Mouse (Mus musculus): Measurements from ENCODE around the gene Gm20388. TPM values are rescaled to one million over a fixed set of nuclear protein-coding genes. Genes with fewer than 3 reads are reported as not detected.

Gene Gm20388
- polyA plus RNA-seq, 1 experiment from 2014 or later = not detected

- 4% methylated on average over 7 of the region's 7 CpGs for WGBS
- no peaks in the 10 kb centered on the region for H3K36me3 ChIP-seq (replicated peaks; ENCODE audit: control insufficient read depth, insufficient read depth)
- ATAC-seq (ENCODE audit: low FRiP score) (no peak; the same call in 1 of the 2 replicates), DNase-seq (ENCODE audit: low spot score) (no peak)
- H3K27ac ChIP-seq = peak overlapping the region; percentile 55
- no peak overlapping the region for H3K4me3 ChIP-seq (replicated peaks; ENCODE audit: low read length)
- H3K9me3 ChIP-seq (ENCODE audit: control insufficient read depth, low read length) = no peaks in the 10 kb centered on the region
- H3K4me1 ChIP-seq (replicated peaks; ENCODE audit: control insufficient read depth, insufficient read depth, low read length) = peaks cover 34% of the 10 kb centered on the region
- H3K27me3 ChIP-seq (ENCODE audit: control insufficient read depth, insufficient read depth, low read length) = no peaks in the 10 kb centered on the region
- H3K9ac ChIP-seq = no peak overlapping the region
- H3K4me2 ChIP-seq (replicated peaks) = no peak overlapping the region
Observed at GRCm38 (mm10) chr8:120471166-120471565, 560.5 kb downstream of the Gm20388 start.

DNA sequence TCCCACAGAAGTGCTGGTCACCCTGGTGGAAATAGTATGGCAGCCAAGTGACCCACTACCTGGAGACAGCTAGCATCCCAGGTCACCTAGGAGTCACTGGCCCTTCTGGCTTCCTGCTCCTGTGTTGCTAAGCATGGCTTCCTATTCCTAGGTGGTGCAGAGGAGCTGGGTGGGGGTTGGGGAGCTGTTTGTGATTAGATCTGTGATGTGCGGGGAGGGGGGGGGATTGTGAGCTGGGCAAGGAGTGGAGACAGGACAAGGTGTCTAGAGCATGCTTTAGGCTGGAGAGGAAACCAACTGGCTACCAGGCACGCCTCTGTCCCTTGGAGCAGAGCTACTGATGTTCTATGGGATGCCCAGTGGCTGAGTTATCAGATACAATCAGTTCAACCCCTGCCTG is 561.1 kb downstream of the Gm20388 start:
- no peaks in the 10 kb centered on the region for H3K36me3 ChIP-seq (replicated peaks; ENCODE audit: control insufficient read depth, insufficient read depth)
- H3K27me3 ChIP-seq (ENCODE audit: control insufficient read depth, insufficient read depth, low read length) = no peaks in the 10 kb centered on the region
- no peak for DNase-seq (ENCODE audit: low spot score)
- no peak overlapping the region for H3K4me2 ChIP-seq (replicated peaks)
- H3K9ac ChIP-seq = peak overlapping the region; percentile 9; the same call in 1 of the 2 replicates
- H3K27ac ChIP-seq = peak overlapping the region; percentile 55
- ATAC-seq (ENCODE audit: low FRiP score) = no peak
- H3K9me3 ChIP-seq (ENCODE audit: control insufficient read depth, low read length) = no peaks in the 10 kb centered on the region
- WGBS = 60% methylated on average over 2 of the region's 2 CpGs
- H3K4me3 ChIP-seq (replicated peaks; ENCODE audit: low read length) = no peak overlapping the region
- H3K4me1 ChIP-seq (replicated peaks; ENCODE audit: control insufficient read depth, insufficient read depth, low read length) = peaks cover 34% of the 10 kb centered on the region

DNA sequence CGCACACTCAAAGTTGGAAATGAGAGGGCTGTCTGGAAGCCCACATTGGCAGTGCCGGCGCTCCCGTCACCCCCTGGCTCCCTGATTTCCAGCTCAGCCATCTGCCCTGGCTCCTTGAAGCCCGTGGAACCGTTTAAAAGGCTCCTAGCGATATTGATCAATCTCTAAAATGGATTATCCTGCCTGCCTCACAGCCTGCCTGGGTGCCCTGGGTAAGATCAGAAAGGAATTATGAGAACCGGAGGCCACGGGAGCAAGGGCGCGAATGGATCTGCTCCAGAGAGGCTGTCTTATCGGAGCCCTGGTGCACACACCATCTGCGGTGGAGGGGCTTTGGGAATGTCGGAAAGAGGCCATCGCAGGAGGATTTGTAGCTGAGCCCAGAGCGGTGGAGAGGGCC is 561.6 kb downstream of the Gm20388 start:
- no peaks in the 10 kb centered on the region for H3K9me3 ChIP-seq (ENCODE audit: control insufficient read depth, low read length)
- no peaks in the 10 kb centered on the region for H3K36me3 ChIP-seq (replicated peaks; ENCODE audit: control insufficient read depth, insufficient read depth)
- H3K4me3 ChIP-seq (replicated peaks; ENCODE audit: low read length) = no peak overlapping the region
- peak overlapping the region; percentile 55 for H3K27ac ChIP-seq
- ATAC-seq (ENCODE audit: low FRiP score) (no peak), DNase-seq (ENCODE audit: low spot score) (no peak)
- no peak overlapping the region for H3K4me2 ChIP-seq (replicated peaks)
- H3K27me3 ChIP-seq (ENCODE audit: control insufficient read depth, insufficient read depth, low read length) = no peaks in the 10 kb centered on the region
- WGBS = 26% methylated on average over 16 of the region's 16 CpGs
- peaks cover 38% of the 10 kb centered on the region for H3K4me1 ChIP-seq (replicated peaks; ENCODE audit: control insufficient read depth, insufficient read depth, low read length)
- H3K9ac ChIP-seq = 0 out of 2 replicates have a peak overlapping the region, but pooled peaks have one; percentile 9

- Histone ChIP-seq H3K4me1 (replicated peaks; ENCODE audit: control insufficient read depth, insufficient read depth, low read length) (peaks cover 40% of the 10 kb centered on the region), H3K36me3 (replicated peaks; ENCODE audit: control insufficient read depth, insufficient read depth) (no peaks in the 10 kb centered on the region), H3K27ac (no peak overlapping the region), H3K9me3 (ENCODE audit: control insufficient read depth, low read length) (no peaks in the 10 kb centered on the region), H3K27me3 (ENCODE audit: control insufficient read depth, insufficient read depth, low read length) (no peaks in the 10 kb centered on the region), H3K4me3 (replicated peaks; ENCODE audit: low read length) (no peak overlapping the region), H3K4me2 (replicated peaks) (no peak overlapping the region), H3K9ac (no peak overlapping the region)
- DNase-seq (ENCODE audit: low spot score) = no peak
- 79% methylated on average over 13 of the region's 13 CpGs for WGBS
- ATAC-seq (ENCODE audit: low FRiP score) = no peak
Observed at GRCm38 (mm10) chr8:120473729-120474364, 563.2 kb downstream of the Gm20388 start.

- Histone ChIP-seq H3K4me3 (replicated peaks; ENCODE audit: low read length) (no peak overlapping the region), H3K27ac (0 out of 2 replicates have a peak overlapping the region, but pooled peaks have one; percentile 1), H3K4me2 (replicated peaks) (no peak overlapping the region), H3K9me3 (ENCODE audit: control insufficient read depth, low read length) (no peaks in the 10 kb centered on the region), H3K27me3 (ENCODE audit: control insufficient read depth, insufficient read depth, low read length) (no peaks in the 10 kb centered on the region), H3K4me1 (replicated peaks; ENCODE audit: control insufficient read depth, insufficient read depth, low read length) (peaks cover 39% of the 10 kb centered on the region), H3K9ac (no peak overlapping the region), H3K36me3 (replicated peaks; ENCODE audit: control insufficient read depth, insufficient read depth) (no peaks in the 10 kb centered on the region)
- 87% methylated on average over 11 of the region's 11 CpGs for WGBS
- ATAC-seq (ENCODE audit: low FRiP score) (no peak), DNase-seq (ENCODE audit: low spot score) (no peak)
Observed at GRCm38 (mm10) chr8:120474496-120475235, 564.0 kb downstream of the Gm20388 start.

DNA sequence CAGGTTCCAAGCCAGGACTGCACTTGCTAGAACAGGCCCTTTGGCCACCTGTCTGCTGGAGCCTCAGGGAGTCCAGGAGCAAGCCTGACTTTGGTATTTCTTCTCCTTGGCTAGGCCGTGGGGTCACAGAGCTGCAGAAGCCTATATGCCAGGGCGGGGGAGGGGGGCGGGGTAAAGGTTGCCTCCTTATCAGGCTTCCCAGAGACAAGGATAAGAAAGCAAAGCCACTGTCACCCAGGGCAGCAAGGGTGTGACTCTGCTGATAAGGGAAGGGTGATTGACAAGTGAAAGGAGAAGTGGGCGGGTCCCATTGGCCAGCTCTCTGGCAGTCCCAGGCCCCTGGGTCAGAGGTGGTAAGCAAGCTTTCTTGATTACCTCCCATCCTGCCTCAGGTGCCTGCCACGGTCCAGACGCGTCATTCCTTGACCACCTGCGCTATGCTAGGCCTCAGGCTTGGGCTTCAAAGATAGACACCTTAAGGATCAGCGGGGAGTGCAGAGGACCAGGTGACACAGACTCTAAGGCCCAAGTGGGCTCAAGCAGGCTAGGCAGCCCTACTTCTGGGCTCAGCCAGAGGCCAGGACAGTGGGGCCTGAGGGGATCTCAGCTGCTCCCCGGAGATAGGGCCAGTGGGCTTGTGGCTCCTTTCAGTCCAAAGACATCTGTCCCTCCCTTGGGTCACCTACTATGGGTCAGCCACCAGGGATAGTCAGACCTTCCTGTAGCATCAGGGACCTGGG is 565.0 kb downstream of the Gm20388 start:
- no peaks in the 10 kb centered on the region for H3K9me3 ChIP-seq (ENCODE audit: control insufficient read depth, low read length)
- 77% methylated on average over 10 of the region's 10 CpGs for WGBS
- no peak overlapping the region for H3K27ac ChIP-seq
- ATAC-seq (ENCODE audit: low FRiP score) (no peak), DNase-seq (ENCODE audit: low spot score) (no peak)
- H3K4me1 ChIP-seq (replicated peaks; ENCODE audit: control insufficient read depth, insufficient read depth, low read length) = peaks cover 37% of the 10 kb centered on the region
- no peak overlapping the region for H3K4me3 ChIP-seq (replicated peaks; ENCODE audit: low read length)
- H3K4me2 ChIP-seq (replicated peaks) = no peak overlapping the region
- H3K9ac ChIP-seq = no peak overlapping the region
- H3K27me3 ChIP-seq (ENCODE audit: control insufficient read depth, insufficient read depth, low read length) = no peaks in the 10 kb centered on the region
- H3K36me3 ChIP-seq (replicated peaks; ENCODE audit: control insufficient read depth, insufficient read depth) = no peaks in the 10 kb centered on the region

DNA sequence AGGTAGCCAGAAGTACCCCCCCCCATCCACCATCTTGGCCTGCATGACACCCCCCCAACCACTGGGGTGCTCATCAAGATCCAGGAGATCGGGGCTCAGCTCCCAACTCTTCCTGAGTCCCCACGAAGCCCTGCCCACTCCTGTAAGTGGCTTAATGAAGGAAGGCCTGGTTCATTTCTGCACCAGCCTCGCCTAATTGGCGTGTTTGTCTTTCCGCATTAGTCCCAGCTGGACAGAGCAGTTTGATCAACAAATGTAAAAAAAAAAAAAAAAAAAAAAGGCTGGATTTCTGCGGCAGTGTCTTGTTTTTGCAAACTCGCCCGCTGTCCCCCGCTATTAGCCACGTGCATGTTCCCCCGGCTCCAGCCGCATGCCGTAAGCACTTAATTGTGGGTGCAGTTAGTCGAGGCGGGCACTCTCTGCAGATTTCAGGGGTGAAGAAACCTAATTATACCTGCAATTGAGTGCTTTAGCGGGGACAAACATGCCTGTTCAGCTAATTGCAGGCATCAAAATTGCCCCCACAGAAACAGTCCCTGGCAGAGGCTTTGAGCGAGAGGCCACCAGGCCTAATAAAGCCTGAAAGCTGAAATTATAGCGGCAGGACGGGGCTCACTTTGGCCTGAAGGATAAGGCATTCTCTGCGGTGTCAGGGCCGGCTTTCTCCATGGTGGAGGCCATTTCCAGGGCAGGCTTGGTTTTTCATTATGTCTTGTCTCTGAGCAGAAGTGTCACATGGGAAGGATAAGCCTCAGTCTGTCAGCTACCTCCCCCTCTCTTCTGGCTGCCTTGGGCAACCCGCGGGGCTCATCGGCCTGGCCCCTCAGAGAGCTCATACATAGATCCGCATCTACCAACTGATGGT is 566.3 kb downstream of the Gm20388 start:
- Histone ChIP-seq H3K27me3 (ENCODE audit: control insufficient read depth, insufficient read depth, low read length) (no peaks in the 10 kb centered on the region), H3K9me3 (ENCODE audit: control insufficient read depth, low read length) (no peaks in the 10 kb centered on the region), H3K4me3 (replicated peaks; ENCODE audit: low read length) (no peak overlapping the region), H3K4me2 (replicated peaks) (no peak overlapping the region), H3K27ac (peak overlapping the region; percentile 61), H3K9ac (peak overlapping the region; percentile 29; the same call in 1 of the 2 replicates), H3K4me1 (replicated peaks; ENCODE audit: control insufficient read depth, insufficient read depth, low read length) (peaks cover 26% of the 10 kb centered on the region), H3K36me3 (replicated peaks; ENCODE audit: control insufficient read depth, insufficient read depth) (no peaks in the 10 kb centered on the region)
- ATAC-seq (ENCODE audit: low FRiP score) (peak; percentile 10; the same call in 1 of the 2 replicates), DNase-seq (ENCODE audit: low spot score) (no peak)
- WGBS = 28% methylated on average over 25 of the region's 25 CpGs

DNA sequence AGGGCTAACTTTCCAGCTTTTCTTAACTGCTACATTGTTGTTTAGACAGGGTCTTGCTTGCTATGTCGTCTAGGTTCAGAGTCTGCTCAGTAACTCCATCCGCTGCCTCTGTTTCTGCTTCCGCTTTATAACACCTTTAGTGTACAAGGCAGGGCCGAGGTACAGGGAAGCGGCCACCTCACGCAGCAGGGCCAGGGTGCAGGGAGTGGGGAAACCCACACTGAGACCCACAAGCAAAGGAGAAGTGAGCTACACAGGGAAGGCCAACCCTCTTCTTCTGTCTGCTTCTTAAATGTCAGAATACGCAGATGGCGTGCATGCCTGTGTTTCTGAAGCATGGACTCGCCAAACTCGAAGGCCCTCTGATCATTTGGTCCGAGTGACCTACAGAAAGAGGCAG is 568.1 kb downstream of the Gm20388 start:
- no peak for ATAC-seq (ENCODE audit: low FRiP score)
- 92% methylated on average over 11 of the region's 11 CpGs for WGBS
- no peaks in the 10 kb centered on the region for H3K9me3 ChIP-seq (ENCODE audit: control insufficient read depth, low read length)
- H3K27ac ChIP-seq = no peak overlapping the region
- no peak for DNase-seq (ENCODE audit: low spot score)
- no peak overlapping the region for H3K9ac ChIP-seq
- no peak overlapping the region for H3K4me2 ChIP-seq (replicated peaks)
- no peak overlapping the region for H3K4me3 ChIP-seq (replicated peaks; ENCODE audit: low read length)
- H3K36me3 ChIP-seq (replicated peaks; ENCODE audit: control insufficient read depth, insufficient read depth) = no peaks in the 10 kb centered on the region
- H3K4me1 ChIP-seq (replicated peaks; ENCODE audit: control insufficient read depth, insufficient read depth, low read length) = peaks cover 20% of the 10 kb centered on the region
- no peaks in the 10 kb centered on the region for H3K27me3 ChIP-seq (ENCODE audit: control insufficient read depth, insufficient read depth, low read length)
